Mouse (Mus musculus) c-Kit-negative CD71-positive TER-119-positive erythroid progenitor cells, embryonic 14.5 days (primary cell): ENCODE measurements around the gene Blmh.

Experiments
- DNase-seq: peaks from one replicate; pipeline ENCODE4 v3.0.0-alpha.2; 2013; ENCODE audit warnings: low read depth, low spot score

Gene Blmh

DNA sequence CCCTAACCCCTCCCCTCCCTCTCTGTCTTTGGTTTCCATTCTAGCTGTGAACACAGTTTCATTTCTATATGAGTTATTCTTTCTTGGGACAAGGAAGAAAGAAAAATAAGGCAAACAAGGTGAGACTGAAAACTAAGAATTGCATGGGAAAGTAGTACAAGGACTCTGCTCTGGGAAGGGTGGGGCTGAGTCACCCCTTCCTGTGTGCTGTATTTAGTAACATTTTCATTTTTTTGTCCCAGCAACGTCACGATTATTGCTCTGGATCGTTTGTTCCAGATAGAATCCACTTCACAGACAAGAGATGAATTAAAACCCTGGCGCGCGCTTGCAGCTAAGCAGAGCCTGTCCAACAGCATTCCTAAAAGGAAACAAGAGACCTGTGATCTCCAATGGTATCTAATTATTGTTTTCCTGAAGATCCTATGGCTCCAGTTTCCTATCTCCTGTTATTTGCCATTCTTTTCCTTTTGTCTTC, at the start of gene Blmh:
Blmh (plus strand) TSS at position 51 of the 478 bp plus-strand sequence.
- DNase-seq: no peak

GRCm38 (mm10) chr11:76879816-76880215, 44.8 kb upstream of the Blmh start:
- no peak for DNase-seq

DNA sequence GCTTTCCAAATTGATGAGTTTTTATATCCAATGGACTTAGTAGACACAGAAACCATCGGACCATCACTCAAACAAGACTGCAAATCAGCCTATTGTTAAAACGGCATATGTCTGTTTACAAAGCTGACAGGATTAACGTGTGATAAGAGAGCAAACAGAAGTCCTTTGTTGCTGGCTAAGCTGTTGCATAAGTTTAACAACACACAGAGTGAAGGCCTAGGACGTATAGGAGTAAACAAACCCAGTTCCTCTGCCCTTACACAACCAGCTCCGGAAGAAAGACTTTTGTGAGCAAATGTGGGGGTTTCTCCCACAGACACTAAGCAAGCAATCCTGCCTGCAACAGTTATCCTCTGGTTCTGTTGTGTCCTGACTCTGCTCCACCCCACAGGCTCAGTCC, 40.2 kb upstream of the Blmh start:
- DNase-seq: no peak

GRCm38 (mm10) chr11:76889339-76890164, 35.1 kb upstream of the Blmh start:
- no peak for DNase-seq

DNA sequence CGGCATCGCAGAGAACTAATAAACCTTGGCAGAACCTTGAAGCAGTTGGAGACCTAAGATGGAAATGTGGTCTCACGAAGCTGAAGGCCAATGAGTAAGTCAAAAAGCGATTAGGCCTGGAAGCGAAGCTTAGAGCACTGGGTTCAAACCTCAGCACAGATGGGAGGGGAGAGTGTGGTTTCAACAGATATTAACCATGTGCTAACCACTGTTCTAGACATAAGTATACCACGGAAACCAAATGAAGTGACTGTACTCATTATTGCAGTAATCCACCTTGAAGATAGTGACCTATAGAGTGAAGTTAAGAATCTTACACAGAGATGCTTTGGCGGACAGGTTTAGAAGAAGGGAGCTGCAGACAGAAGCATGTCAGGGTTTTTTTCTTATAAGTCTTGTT, 33.4 kb upstream of the Blmh start:
- DNase-seq: no peak

- DNase-seq: no peak
Observed at GRCm38 (mm10) chr11:76891738-76892349, 32.8 kb upstream of the Blmh start.

GRCm38 (mm10) chr11:76892972-76893371, 31.6 kb upstream of the Blmh start:
- no peak for DNase-seq

GRCm38 (mm10) chr11:76893570-76893969, 31.0 kb upstream of the Blmh start:
- DNase-seq: no peak

DNA sequence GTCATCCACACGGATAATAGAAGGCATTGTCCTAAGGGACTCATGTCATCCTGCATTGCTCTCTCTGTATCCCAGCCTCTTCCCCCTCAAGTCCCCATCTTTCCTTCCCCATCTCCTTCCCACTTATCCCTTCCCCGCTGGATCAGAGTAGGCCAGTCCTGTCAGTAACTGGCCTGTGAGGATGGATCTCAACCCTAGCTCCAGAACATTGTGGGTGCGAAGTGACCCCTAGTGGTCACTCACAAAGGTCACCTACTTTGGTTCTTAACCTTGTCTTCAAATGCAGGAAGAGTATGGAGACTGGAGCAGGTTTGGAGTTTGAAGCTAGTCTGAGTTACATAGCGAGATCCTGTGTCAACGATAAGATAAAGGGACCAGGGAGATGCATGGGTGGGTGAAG, 30.4 kb upstream of the Blmh start:
- DNase-seq: peak; percentile 15

- no peak for DNase-seq
Observed at GRCm38 (mm10) chr11:76896360-76896759, 28.2 kb upstream of the Blmh start.

GRCm38 (mm10) chr11:76897126-76897525, 27.5 kb upstream of the Blmh start:
- no peak for DNase-seq

DNA sequence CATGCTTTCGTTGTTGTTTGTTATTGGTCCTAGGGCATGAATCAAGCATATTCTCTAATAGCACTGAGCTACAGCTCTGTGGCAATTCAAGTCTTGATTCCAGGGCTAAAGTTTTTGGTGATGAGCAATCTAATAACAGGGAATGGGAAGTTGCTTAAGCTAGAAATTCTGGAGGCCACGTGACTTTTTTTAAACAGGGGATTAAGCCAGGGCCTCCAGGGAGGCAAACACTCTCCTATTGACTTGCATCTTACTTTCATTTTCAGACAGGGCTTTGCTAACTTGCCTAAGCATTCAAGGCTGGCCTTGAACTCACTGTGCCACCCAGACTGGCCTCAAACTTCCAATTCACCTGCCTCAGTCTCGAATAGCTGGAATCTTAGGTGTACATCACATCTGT, 26.7 kb upstream of the Blmh start:
- DNase-seq: no peak

- no peak for DNase-seq
Observed at GRCm38 (mm10) chr11:76898751-76899150, 25.9 kb upstream of the Blmh start.

- DNase-seq: no peak
Observed at GRCm38 (mm10) chr11:76899758-76900738, 24.6 kb upstream of the Blmh start.

DNA sequence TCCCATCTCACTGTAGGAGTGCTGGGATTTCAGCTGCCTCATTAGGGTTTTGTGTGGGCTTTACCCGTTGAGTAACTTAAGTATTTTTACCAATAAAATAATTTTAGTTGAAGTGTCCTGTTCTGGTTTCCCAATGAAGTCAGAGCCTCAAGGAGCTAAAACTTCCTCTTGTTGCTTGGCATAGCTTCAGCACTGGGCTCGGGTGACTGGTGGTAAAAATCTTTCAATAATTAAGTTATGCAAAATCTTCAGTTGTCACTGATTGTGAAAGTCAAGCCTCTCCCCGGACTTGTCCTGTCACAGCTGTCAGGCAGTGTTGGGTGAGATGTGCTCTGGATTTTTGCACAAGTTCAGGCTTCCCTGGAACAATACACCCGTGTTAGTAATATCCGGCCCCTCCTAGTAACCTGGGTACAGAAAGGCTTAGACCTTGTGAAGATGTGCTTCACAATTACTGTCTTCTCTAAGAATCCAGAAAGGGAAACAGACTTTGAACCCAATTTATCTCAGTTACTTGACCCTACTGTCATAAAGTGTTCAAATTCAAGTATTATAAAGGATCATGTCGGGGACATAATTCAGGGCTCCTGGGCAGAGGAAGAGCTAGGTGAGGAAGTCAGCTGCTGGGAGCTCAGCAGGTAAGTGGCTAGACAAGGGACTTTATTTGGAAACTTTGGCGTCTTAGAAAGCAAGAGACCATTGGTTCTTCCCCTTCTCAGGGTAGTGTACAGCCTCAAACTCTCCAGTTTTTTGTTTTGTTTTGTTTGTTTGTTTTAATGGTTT, 22.8 kb upstream of the Blmh start, which contains the start of gene Tmigd1:
Tmigd1 (plus strand) TSS at position 581 of the 783 bp plus-strand sequence.
- DNase-seq: no peak

DNA sequence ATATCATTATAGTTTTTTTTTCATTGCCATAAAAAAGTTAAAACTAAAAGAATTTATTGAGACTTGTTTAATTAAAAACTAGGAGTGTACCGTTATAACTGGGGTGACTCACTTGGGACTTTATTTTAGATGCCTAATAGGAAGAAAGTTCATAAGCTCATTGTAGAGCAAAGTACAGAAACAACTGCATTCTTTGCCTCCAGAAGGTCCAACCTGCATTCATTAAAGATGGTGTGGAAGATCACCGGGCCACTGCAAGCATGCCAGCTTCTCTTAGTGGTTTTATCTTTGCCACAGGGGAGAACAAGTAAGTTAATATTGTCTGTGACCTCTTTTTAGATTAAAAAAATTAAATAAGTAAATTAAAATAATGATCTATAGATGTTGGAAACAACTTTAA, 20.3 kb upstream of the Blmh start:
- no peak for DNase-seq

- DNase-seq: no peak
Observed at GRCm38 (mm10) chr11:76908651-76909050, 16.0 kb upstream of the Blmh start.

- DNase-seq: no peak
Observed at GRCm38 (mm10) chr11:76911325-76912054, 13.1 kb upstream of the Blmh start.

- DNase-seq: no peak
Observed at GRCm38 (mm10) chr11:76912055-76912395, 12.6 kb upstream of the Blmh start.

- no peak for DNase-seq
Observed at GRCm38 (mm10) chr11:76914366-76914765, 10.2 kb upstream of the Blmh start.
